Mouse (Mus musculus) gastrocnemius, postnatal 25 days (tissue): ENCODE measurements around the gene Ccnd3. TPM values are rescaled to one million over a fixed set of nuclear protein-coding genes. Genes with fewer than 3 reads are reported as not detected.
"Not testable (repeated sequence)": the region's sequence is repeated elsewhere in the genome, so short reads cannot be mapped to it uniquely, and the experiment has no call there.

ENCODE experiments used
- DNase-seq: peaks from one replicate; pipeline ENCODE4 v3.0.0; 2022
- total RNA-seq, 2 experiments: library from RNA; stranded (reverse); gene quantifications; 1 replicate in 1 of 2; 2 replicates in 1 of 2; pipeline ENCODE4 v1.2.3; 2021

Ccnd3 gene
- total RNA-seq, 2 experiments from 2014 or later, result 31.4 to 44.8 TPM

GRCm38 (mm10) chr17:47482401-47482800 is 22.4 kb upstream of the Ccnd3 start:
- DNase-seq, result no peak

- no peak for DNase-seq
Observed at GRCm38 (mm10) chr17:47484241-47484921, 20.5 kb upstream of the Ccnd3 start.

GRCm38 (mm10) chr17:47484993-47485392 is 19.9 kb upstream of the Ccnd3 start:
- peak; percentile 4 for DNase-seq

GRCm38 (mm10) chr17:47485791-47486190 is 19.1 kb upstream of the Ccnd3 start:
- DNase-seq, result no peak

- no peak for DNase-seq
Observed at GRCm38 (mm10) chr17:47490791-47491190, 14.1 kb upstream of the Ccnd3 start.

- no peak for DNase-seq
Observed at GRCm38 (mm10) chr17:47492731-47493130, 12.1 kb upstream of the Ccnd3 start.

- no peak for DNase-seq
Observed at GRCm38 (mm10) chr17:47493653-47494052, 11.2 kb upstream of the Ccnd3 start.

GRCm38 (mm10) chr17:47494132-47494531 is 10.7 kb upstream of the Ccnd3 start:
- DNase-seq, result no peak

GRCm38 (mm10) chr17:47501531-47501930 is 3.3 kb upstream of the Ccnd3 start:
- DNase-seq, result no peak

GRCm38 (mm10) chr17:47501946-47502706 is 2.7 kb upstream of the Ccnd3 start, which contains the start of gene Taf8:
Gene Taf8 (minus strand): TSS chr17:47502292.
- peak; percentile 94 for DNase-seq

- not testable (repeated sequence) for DNase-seq
Observed at GRCm38 (mm10) chr17:47502707-47503045, 2.2 kb upstream of the Ccnd3 start.

- no peak for DNase-seq
Observed at GRCm38 (mm10) chr17:47503689-47504088, 1.2 kb upstream of the Ccnd3 start.

GRCm38 (mm10) chr17:47504228-47504627 is 623 bp upstream of the Ccnd3 start:
- DNase-seq, result no peak

GRCm38 (mm10) chr17:47505566-47505965 is 715 bp downstream of the Ccnd3 start:
- no peak for DNase-seq

- DNase-seq, result no peak
Observed at GRCm38 (mm10) chr17:47506042-47506441, 1.2 kb downstream of the Ccnd3 start.

- DNase-seq, result no peak
Observed at GRCm38 (mm10) chr17:47506697-47507096, 1.8 kb downstream of the Ccnd3 start.

GRCm38 (mm10) chr17:47507523-47507922 is 2.7 kb downstream of the Ccnd3 start:
- no peak for DNase-seq

- DNase-seq, result peak; percentile 95
Observed at GRCm38 (mm10) chr17:47508012-47508608, 3.3 kb downstream of the Ccnd3 start.

- DNase-seq, result no peak
Observed at GRCm38 (mm10) chr17:47509031-47509705, 4.3 kb downstream of the Ccnd3 start.

GRCm38 (mm10) chr17:47511111-47512020 is 6.5 kb downstream of the Ccnd3 start:
- DNase-seq, result peak; percentile 97

- DNase-seq, result peak; percentile 59
Observed at GRCm38 (mm10) chr17:47512956-47513775, 8.3 kb downstream of the Ccnd3 start.
